Mouse (Mus musculus): ENCODE measurements around the gene Pard3.

DNA sequence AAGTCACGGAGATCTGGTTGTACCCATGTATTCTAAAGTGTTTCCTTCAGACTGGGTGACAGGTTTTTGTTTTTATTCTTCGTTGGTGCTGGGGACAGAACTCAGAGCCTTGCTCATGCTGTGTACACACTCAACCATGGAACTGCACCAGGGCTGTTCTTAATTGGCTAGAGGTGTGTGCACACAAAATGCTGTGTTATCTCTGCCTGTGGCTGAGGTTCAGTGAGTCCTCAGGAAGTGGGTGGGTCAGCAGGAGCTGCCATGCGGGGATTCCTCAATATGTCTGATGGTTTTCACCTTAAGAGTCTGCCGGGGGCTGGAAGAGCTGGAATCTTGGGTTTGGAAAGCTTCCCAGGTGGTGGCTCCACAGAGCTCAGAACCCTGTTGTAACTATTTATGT is 80.9 kb downstream of the Pard3 start:
- TF ChIP-seq CTCF (IDR thresholded peaks at IDR 0.05; ENCODE audit: borderline replicate concordance, insufficient read depth, low read depth, low read length) (no peak), POLR2A (IDR thresholded peaks at IDR 0.05; ENCODE audit: borderline replicate concordance, insufficient read depth, low read length) (no peak)

Data from cerebellum, adult 2 months (tissue).